8 mouse cellular contexts compared by ENCODE assay signal in the genomic region with DNA sequence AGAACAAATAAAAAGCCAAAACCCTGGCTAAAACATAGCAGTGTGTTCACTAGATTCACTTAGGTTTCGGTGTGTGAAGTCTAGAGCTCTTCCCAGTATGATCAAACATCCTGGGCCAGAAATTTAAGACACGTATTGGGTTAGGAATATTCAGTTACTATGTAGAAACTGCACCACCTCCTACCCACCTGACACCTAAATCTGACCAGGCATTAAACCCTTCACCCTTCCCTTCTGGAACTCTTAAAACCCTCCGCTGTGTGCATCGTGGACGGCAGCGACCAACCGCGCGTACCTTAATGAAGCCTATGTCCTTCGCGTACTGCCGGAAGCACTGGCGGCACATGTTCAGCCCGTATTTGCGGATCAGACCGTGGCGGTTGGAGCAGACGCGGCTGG. TPM values are rescaled to one million over a fixed set of nuclear protein-coding genes. Genes with fewer than 3 reads are reported as not detected.
A peak's percentile ranks its signal among the peaks of the same experiment; 100 is the strongest.
DNase-seq lines count a peak whose midpoint lies in the region; ATAC-seq lines count a peak whose summit lies in the region.

No protein-coding gene starts in this region.

- peaks cover 29% of the 10 kb centered on the region for H3K36me3 ChIP-seq in heart, embryonic 13.5 days
- peaks cover 29% of the 10 kb centered on the region for H3K36me3 ChIP-seq in midbrain, embryonic 10.5 days

- no peak for ATAC-seq in heart, embryonic 13.5 days (ENCODE audit: extremely low read depth, insufficient number of reproducible peaks, low FRiP score, low TSS enrichment)
- peak; percentile 2; the same call in 1 of the 2 replicates for ATAC-seq in granulocyte monocyte progenitor cell, adult 5-6 weeks (replicated peaks; ENCODE audit: poor library complexity, severe bottlenecking)

- H3K9ac ChIP-seq in heart, embryonic 13.5 days = peak overlapping the region; percentile 95

- peak overlapping the region; percentile 95 for H3K27ac ChIP-seq in heart, embryonic 13.5 days (replicated peaks)
- peak overlapping the region; percentile 97 for H3K27ac ChIP-seq in midbrain, embryonic 10.5 days (replicated peaks)

- H3K4me3 ChIP-seq in heart, embryonic 13.5 days = peak overlapping the region; percentile 82
- peak overlapping the region; percentile 83 for H3K4me3 ChIP-seq in midbrain, embryonic 10.5 days

- 2% methylated on average over 19 of the region's 19 CpGs for WGBS in heart, embryonic 13.5 days
- WGBS in midbrain, embryonic 10.5 days = 2% methylated on average over 19 of the region's 19 CpGs

- peak overlapping the region; percentile 71 for H3K4me2 ChIP-seq in heart, embryonic 13.5 days

- H3K27me3 ChIP-seq in heart, embryonic 13.5 days (replicated peaks) = no peaks in the 10 kb centered on the region
- H3K27me3 ChIP-seq in midbrain, embryonic 10.5 days (ENCODE audit: low read depth, poor library complexity, severe bottlenecking) = no peaks in the 10 kb centered on the region

- H3K4me1 ChIP-seq in heart, embryonic 13.5 days = peaks cover 13% of the 10 kb centered on the region
- H3K4me1 ChIP-seq in midbrain, embryonic 10.5 days = peaks cover 5% of the 10 kb centered on the region

- H3K9me3 ChIP-seq in heart, embryonic 13.5 days = no peaks in the 10 kb centered on the region
- H3K9me3 ChIP-seq in midbrain, embryonic 10.5 days (replicated peaks) = no peaks in the 10 kb centered on the region

- no peak for DNase-seq in heart, adult 18-20 months
- DNase-seq in MN1 (ENCODE audit: low spot score) = peak; percentile 54
- no peak for DNase-seq in midbrain, embryonic 10.5 days (ENCODE audit: low spot score)
- no peak for DNase-seq in gastrocnemius, postnatal 4 days (ENCODE audit: low spot score in 2 of 2)
- DNase-seq in right cerebral cortex, postnatal 25 days = no peak
- no peak for DNase-seq in gastrocnemius, postnatal 25 days

RNA-seq across cellular contexts. Expression of a gene that starts 0.6 kb away (rescaled TPM):
- 1,386 and 1,427 TPM in 2 replicates for polyA plus RNA-seq in heart, embryonic 13.5 days (2015; fragmentation: Nextera tagmentation; extraction: Ambion mirVana)
- 1,000 to 10,000 TPM; 1,202 to 1,485 TPM for total RNA-seq in heart, adult 18-20 months (2021)
- 3,535 and 4,742 TPM in 2 replicates for total RNA-seq in granulocyte monocyte progenitor cell, adult 5-6 weeks (2014; fragmentation: Nextera tagmentation)
- total RNA-seq in granulocyte monocyte progenitor cell, adult 5-6 weeks (2017) = 1,829 and 1,856 TPM in 2 replicates
- 1,159 and 1,322 TPM in 2 replicates for polyA plus RNA-seq in midbrain, embryonic 10.5 days (2016; fragmentation: Nextera tagmentation; extraction: Ambion mirVana)
- 1,000 to 10,000 TPM; 1,550 to 1,635 TPM for total RNA-seq in gastrocnemius, postnatal 4 days (2021)
- 100 to 1,000 TPM; 781 to 812 TPM for total RNA-seq in gastrocnemius, postnatal 25 days (2021)

RNA-seq across cellular contexts. Expression of a gene that starts 10.2 kb away (rescaled TPM):
- polyA plus RNA-seq in heart, embryonic 13.5 days (2015; fragmentation: Nextera tagmentation; extraction: Ambion mirVana) = 12.8 and 18.0 TPM in 2 replicates
- total RNA-seq in heart, adult 18-20 months (2021) = not detected
- total RNA-seq in granulocyte monocyte progenitor cell, adult 5-6 weeks (2014; fragmentation: Nextera tagmentation) = 24.0 and 29.8 TPM in 2 replicates
- 12.3 and 15.8 TPM in 2 replicates for total RNA-seq in granulocyte monocyte progenitor cell, adult 5-6 weeks (2017)
- 33.3 and 35.8 TPM in 2 replicates for polyA plus RNA-seq in midbrain, embryonic 10.5 days (2016; fragmentation: Nextera tagmentation; extraction: Ambion mirVana)
- total RNA-seq in gastrocnemius, postnatal 4 days (2021) = 1 to 10 TPM; 1.5 to 3.8 TPM
- not detected for total RNA-seq in gastrocnemius, postnatal 25 days (2021)

RNA-seq across cellular contexts. Expression of a gene that starts 25.5 kb away (rescaled TPM):
- polyA plus RNA-seq in heart, embryonic 13.5 days (2015; fragmentation: Nextera tagmentation; extraction: Ambion mirVana) = 471 and 531 TPM in 2 replicates
- total RNA-seq in heart, adult 18-20 months (2021) = 100 to 1,000 TPM; 219 to 228 TPM
- total RNA-seq in granulocyte monocyte progenitor cell, adult 5-6 weeks (2014; fragmentation: Nextera tagmentation) = 1,057 and 1,062 TPM in 2 replicates
- total RNA-seq in granulocyte monocyte progenitor cell, adult 5-6 weeks (2017) = 1,430 and 1,531 TPM in 2 replicates
- polyA plus RNA-seq in midbrain, embryonic 10.5 days (2016; fragmentation: Nextera tagmentation; extraction: Ambion mirVana) = 467 and 542 TPM in 2 replicates
- total RNA-seq in gastrocnemius, postnatal 4 days (2021) = 100 to 1,000 TPM; 310 to 322 TPM
- 100 to 1,000 TPM; 280 to 315 TPM for total RNA-seq in gastrocnemius, postnatal 25 days (2021)

RNA-seq across cellular contexts. Expression of a gene that starts 25.6 kb away (rescaled TPM):
- 36.5 and 36.8 TPM in 2 replicates for polyA plus RNA-seq in heart, embryonic 13.5 days (2015; fragmentation: Nextera tagmentation; extraction: Ambion mirVana)
- total RNA-seq in heart, adult 18-20 months (2021) = 10 to 100 TPM; 18.6 to 20.2 TPM
- total RNA-seq in granulocyte monocyte progenitor cell, adult 5-6 weeks (2014; fragmentation: Nextera tagmentation) = 96.2 and 111 TPM in 2 replicates
- total RNA-seq in granulocyte monocyte progenitor cell, adult 5-6 weeks (2017) = 153 and 186 TPM in 2 replicates
- polyA plus RNA-seq in midbrain, embryonic 10.5 days (2016; fragmentation: Nextera tagmentation; extraction: Ambion mirVana) = 32.6 and 34.3 TPM in 2 replicates
- 10 to 100 TPM; 34.3 to 35.4 TPM for total RNA-seq in gastrocnemius, postnatal 4 days (2021)
- total RNA-seq in gastrocnemius, postnatal 25 days (2021) = 1 to 10 TPM; 9.0 to 9.5 TPM

RNA-seq across cellular contexts. Expression of a gene that starts 38.5 kb away (rescaled TPM):
- 19.0 and 20.5 TPM in 2 replicates for polyA plus RNA-seq in heart, embryonic 13.5 days (2015; fragmentation: Nextera tagmentation; extraction: Ambion mirVana)
- total RNA-seq in heart, adult 18-20 months (2021) = 1 to 10 TPM; 2.8 to 3.1 TPM
- total RNA-seq in granulocyte monocyte progenitor cell, adult 5-6 weeks (2014; fragmentation: Nextera tagmentation) = 4.1 and 5.3 TPM in 2 replicates
- 27.0 and 31.0 TPM in 2 replicates for total RNA-seq in granulocyte monocyte progenitor cell, adult 5-6 weeks (2017)
- 49.8 and 57.0 TPM in 2 replicates for polyA plus RNA-seq in midbrain, embryonic 10.5 days (2016; fragmentation: Nextera tagmentation; extraction: Ambion mirVana)
- 1 to 10 TPM; 5.2 to 6.2 TPM for total RNA-seq in gastrocnemius, postnatal 4 days (2021)
- total RNA-seq in gastrocnemius, postnatal 25 days (2021) = 1 to 10 TPM; 1.7 to 1.8 TPM
